Mouse (Mus musculus) liver, embryonic 14.5 days (tissue): ENCODE data around the gene Utp15.

Experiments used
- CTCF ChIP-seq: IDR thresholded peaks from 2 replicates; pipeline ENCODE4 v1.5.1; 2016; ENCODE audit warnings: antibody characterized with exemption, low read depth, control low read depth
- EP300 ChIP-seq: IDR thresholded peaks from 2 replicates; pipeline ENCODE4 v1.6.1; 2016; ENCODE audit warnings: antibody characterized with exemption, low read depth

- TF ChIP-seq EP300, result no peak
- no peak for TF ChIP-seq CTCF
These were observed 18.3 kb upstream of the Utp15 start for GRCm38 (mm10) chr13:98280990-98281650.
